Mouse (Mus musculus): ENCODE results near the gene Ttc9c.

Gene Ttc9c

DNA sequence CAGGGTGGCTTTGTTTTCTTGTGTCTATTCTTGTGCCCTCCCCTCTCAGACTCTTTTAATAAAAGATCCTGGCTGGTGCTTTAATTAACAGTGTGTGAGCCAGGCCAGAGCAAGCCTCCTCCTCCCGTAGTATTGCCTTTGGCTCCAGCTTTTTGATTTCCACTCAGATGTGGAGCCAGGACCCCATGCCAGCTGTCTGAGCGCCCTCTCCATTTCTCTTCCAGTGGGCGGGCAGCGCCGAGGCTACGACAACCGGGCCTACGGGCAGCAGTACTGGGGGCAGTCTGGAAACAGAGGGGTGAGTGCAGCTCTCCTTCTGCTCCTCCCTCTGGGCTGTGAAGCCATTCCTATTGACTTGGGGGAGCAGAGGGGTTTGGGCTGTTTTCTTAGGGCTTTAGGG is 11.5 kb upstream of the Ttc9c start:
- DNase-seq (ENCODE audit: low spot score in 2 of 2) = no peak

- DNase-seq (ENCODE audit: low spot score in 2 of 2) = no peak
These were observed 10.5 kb upstream of the Ttc9c start, which contains the start of gene AC129217.1 for GRCm38 (mm10) chr19:8829660-8830059. AC129217.1 (plus strand) TSS chr19:8829773.

GRCm38 (mm10) chr19:8822696-8823095 is 3.6 kb upstream of the Ttc9c start:
- no peak for DNase-seq (ENCODE audit: low spot score in 2 of 2)

DNA sequence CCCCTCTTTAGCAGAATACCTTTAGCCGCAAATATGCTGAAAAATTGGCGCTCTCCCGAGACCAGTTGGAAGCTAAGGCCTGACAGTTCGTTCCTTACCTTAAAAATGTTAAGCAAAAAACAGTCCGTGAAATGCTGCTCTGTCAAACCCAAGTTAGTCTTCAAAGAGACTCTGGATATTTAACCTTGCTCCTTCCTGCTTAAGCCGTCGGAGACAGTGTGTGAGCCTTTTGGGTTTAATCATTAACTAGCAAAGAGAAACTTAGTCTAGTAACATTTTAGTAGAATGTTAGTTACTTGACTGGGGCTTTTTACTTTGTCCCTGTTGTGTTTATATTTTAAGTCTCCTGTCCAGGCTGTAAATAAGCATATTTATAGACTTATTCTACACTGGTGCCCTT is 2.0 kb upstream of the Ttc9c start:
- DNase-seq (ENCODE audit: low spot score in 2 of 2) = no peak

GRCm38 (mm10) chr19:8820424-8820956 is 1.4 kb upstream of the Ttc9c start:
- peak in 1 of 2 experiments; percentile 22 for DNase-seq (ENCODE audit: low spot score in 2 of 2)

DNA sequence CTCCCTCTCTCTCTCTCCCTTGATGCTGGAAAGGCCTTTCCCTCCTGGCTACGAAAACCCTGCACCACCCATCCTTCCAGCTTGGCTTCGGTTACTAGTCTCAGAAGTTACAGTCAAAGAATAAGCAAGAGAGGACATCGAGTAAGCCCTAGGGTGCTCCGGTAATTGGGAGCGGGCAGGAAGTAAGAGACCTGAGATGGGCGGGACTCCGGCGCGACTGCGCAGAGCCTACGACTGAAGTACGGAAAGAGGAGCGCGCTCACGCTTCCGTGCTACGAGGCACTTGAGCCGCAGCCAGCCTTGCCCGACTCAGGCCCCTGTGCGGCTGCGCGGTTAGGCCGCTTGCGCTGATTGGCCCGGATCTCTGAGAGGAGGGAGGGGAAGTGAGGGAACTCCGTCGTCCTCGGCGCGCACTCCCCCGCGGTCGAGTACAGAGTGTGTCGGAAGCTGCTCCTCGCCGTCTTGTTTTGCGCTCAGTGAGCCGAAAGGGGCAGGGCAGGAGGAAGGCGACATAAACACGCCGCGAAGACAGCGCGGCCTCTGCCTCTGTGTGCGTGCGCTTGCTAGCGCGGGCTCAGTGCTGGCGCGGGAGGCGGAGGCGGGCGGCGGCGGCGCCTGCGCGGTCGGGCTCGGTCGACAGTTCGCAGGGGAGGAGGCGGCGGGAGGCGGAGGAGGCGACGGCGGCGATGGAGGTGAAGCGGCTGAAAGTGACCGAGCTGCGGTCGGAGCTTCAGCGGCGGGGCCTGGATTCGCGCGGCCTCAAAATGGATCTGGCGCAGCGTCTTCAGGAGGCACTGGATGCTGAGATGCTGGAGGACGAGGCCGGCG is 677 bp upstream of the Ttc9c start, which contains the start of gene Hnrnpul2:
Gene Hnrnpul2 (plus strand): TSS at position 415 of the 828 bp plus-strand sequence.
- DNase-seq (ENCODE audit: low spot score in 2 of 2) = peak; percentile 94 to 98

DNA sequence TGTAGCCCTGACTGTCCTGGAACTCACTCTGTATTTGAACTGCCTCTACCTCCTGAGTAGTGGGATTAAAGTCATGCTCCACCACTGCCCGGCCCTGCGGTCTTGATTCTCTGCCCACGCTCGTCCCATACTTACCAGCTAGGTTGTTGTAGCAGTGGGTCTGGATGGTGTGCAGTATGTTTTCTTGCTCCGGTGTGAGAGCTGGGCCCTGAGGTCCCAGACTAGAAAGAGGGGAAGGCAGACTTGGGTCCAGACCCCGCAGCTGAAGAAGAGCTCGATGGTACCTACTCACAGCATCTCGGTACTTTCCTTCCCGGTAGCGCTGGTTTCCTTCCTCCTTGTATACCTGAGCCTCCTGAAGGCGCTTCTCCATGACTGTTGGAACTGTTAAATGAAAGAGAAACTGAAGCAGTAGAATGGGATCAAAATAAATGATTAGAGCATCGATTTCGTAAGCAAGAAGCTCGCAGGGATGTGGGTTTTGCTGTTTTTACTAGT is 783 bp downstream of the Ttc9c start:
- DNase-seq (ENCODE audit: low spot score in 2 of 2) = no peak

- no peak for DNase-seq (ENCODE audit: low spot score in 2 of 2)
These were observed 2.1 kb downstream of the Ttc9c start for GRCm38 (mm10) chr19:8817001-8817400.

- no peak for DNase-seq (ENCODE audit: low spot score in 2 of 2)
These were observed 3.3 kb downstream of the Ttc9c start for GRCm38 (mm10) chr19:8815812-8816211.

- DNase-seq (ENCODE audit: low spot score in 2 of 2) = no peak
These were observed 12.3 kb downstream of the Ttc9c start for GRCm38 (mm10) chr19:8806810-8807209.

DNA sequence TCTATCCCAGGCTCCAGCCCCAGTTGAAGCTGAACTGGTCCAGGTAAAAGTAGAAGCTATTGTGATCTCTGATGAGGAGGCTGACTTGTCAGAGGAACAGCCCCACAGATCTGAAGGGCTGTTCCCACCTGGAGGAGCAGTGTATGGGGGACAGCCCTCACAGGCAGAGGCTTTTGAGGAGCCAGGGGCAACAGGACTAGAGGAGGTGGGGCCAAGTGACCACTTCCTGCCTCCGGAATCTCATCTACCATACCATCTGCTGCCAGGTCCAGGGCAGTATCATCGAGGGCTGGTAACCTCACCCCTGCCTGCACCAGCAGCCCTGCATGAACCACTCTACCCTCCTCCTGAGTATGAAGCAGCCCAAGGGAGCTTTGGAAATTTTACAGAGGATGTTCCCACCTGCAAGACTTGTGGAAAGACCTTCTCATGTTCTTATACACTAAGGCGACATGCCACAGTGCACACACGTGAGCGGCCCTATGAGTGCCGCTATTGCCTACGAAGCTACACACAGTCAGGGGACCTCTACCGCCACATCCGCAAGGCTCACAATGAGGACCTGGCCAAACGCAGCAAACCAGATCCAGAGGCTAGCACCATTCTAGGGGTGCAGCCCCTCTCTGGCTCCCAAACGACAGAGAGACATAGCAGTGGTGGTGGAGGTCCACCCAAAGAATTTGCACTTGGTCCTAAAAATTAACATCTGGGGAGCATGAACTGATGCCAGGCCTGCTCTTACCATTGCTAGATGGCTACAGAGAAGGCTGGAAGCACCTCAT is 15.1 kb downstream of the Ttc9c start:
- no peak for DNase-seq (ENCODE audit: low spot score in 2 of 2)

- DNase-seq (ENCODE audit: low spot score in 2 of 2) = no peak
These were observed 15.8 kb downstream of the Ttc9c start for GRCm38 (mm10) chr19:8803204-8803780.

DNA sequence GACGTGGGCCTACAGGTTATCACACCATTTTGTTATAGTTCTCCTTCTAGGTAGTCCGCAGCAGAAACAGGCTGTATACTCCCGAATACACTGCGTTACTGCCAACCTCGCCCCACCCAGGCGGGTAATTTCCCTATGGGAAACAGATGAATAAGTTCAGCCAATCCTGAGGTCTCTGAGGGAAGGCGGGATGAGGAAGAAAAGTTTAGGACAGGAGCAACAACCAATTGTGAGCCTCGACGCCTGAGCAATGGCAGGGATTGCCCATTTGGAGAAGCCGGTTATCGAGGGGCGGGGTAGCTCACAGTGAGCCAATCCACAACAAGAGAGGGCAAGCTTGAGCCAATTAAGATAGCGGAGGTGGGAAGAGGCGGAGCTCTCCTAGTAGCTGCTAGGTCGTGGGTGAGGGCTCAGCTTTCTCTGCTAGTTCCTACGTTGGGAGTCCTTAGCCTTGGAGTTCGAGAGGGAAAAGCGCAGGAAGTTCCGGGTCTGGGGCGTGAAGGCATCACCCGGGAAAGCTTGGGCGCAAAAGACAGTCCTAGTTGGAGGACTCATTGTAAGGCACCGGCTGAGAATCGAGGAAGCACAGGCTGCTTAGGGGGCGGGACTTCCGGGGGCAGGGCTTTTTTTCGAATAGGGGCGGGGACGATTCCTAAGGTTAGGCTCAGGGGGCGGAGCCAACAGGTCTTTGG is 16.9 kb downstream of the Ttc9c start, which contains the start of gene Zbtb3:
Gene Zbtb3 (plus strand): TSS at position 426 of the 692 bp plus-strand sequence.
- DNase-seq (ENCODE audit: low spot score in 2 of 2) = peak; percentile 81 to 94

DNA sequence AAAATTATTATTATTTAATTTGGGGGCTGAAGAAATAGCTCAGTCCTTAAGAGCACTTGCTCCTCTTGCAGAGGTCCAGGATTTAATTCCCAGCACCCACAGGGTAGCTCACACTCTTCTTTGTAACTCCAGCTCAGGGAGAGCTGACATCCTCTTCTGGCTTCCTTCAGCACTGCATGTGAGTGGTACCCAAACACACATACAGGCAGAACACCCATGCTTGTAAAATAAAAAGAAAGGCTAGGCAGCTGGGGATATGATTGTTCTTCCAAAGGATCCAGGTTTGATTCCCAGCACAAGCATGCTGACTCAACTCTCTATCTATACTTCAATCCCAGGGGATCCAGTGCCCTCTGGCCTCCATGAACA is 20.2 kb downstream of the Ttc9c start:
- no peak for DNase-seq (ENCODE audit: low spot score in 2 of 2)

- DNase-seq (ENCODE audit: low spot score in 2 of 2) = peak; percentile 64 to 87
These were observed 20.7 kb downstream of the Ttc9c start, which contains the start of gene Polr2g for GRCm38 (mm10) chr19:8798264-8798946. Polr2g (minus strand) TSS chr19:8798577.

DNA sequence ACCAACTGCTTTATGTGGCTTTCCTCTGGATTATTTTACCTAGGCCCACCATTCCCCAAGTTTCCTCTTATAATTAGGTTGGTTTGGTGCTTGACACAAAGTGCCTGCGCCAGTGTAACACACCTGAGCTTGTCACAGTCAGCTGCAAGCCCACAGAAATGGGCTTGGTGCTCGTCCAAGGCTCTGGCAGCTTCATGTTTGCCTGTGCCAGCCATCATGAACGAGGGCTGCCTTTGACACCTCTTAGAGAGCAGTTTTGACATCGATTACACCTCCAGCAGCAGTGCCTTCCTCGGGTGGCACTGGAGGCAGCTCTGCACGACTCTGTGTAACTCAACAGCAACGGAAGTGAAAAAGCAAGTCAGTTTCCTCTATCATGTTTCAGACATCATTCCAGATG is 29.0 kb downstream of the Ttc9c start:
- DNase-seq (ENCODE audit: low spot score in 2 of 2) = no peak

GRCm38 (mm10) chr19:8789171-8789570 is 30.0 kb downstream of the Ttc9c start:
- no peak for DNase-seq (ENCODE audit: low spot score in 2 of 2)

- DNase-seq (ENCODE audit: low spot score in 2 of 2) = no peak
These were observed 30.6 kb downstream of the Ttc9c start for GRCm38 (mm10) chr19:8788521-8788920.

DNA sequence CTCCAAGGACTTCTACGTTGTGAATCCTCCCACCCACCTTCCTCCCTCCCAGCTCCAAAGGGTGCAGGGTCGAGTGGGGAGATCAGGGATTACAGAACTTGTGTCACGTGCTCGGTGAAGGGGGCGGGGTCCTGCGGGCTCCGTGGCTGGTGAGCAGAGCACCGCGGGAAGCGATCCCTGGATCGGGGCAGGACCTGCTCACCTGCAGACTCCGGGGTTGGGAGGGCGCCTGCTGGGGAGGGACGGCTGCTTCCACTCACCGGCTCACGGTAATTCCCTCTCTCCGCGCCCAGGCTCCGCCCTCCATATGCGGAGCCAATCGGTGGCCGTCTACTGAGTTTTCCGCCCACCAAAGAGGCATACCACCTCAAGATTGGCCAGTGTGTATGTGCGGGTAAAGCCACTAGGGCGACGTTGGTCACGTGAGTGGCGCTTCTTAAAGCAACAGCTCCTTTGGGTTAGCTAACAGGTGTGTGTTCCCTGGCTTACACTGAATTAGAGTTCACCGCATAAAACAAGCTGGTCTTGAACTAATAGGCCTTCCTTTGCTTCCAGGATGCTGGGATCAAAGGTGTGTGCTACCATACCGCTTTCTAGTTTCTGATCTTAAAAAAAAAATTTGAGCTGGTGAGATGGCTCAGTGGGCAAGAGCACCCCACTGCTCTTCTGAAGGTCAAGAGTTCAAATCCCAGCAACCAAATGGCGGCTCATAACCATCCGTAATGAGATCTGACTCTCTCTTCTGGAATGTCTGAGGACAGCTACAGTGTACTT is 32.9 kb downstream of the Ttc9c start, which contains the start of gene Taf6l:
Gene Taf6l (minus strand): TSS at position 410 of the 774 bp plus-strand sequence.
- DNase-seq (ENCODE audit: low spot score in 2 of 2) = peak; percentile 81 to 85
